Mouse (Mus musculus): ENCODE measurements around the gene Med21. TPM values are rescaled to one million over a fixed set of nuclear protein-coding genes. Genes with fewer than 3 reads are reported as not detected.

Gene Med21
- polyA plus RNA-seq, 1 experiment from 2014 or later = 135 TPM

- Histone ChIP-seq H3K4me2 (no peak overlapping the region), H3K4me3 (replicated peaks) (no peak overlapping the region), H3K4me1 (no peaks in the 10 kb centered on the region), H3K9ac (replicated peaks) (no peak overlapping the region), H3K27me3 (replicated peaks) (no peaks in the 10 kb centered on the region), H3K27ac (replicated peaks) (no peak overlapping the region), H3K36me3 (no peaks in the 10 kb centered on the region), H3K9me3 (replicated peaks) (no peaks in the 10 kb centered on the region)
- WGBS = 88% methylated on average over 7 of the region's 7 CpGs
- ATAC-seq (ENCODE audit: low FRiP score) = no peak
Measured at GRCm38 (mm10) chr6:146688010-146688409, 45.7 kb downstream of the Med21 start.

- H3K9ac ChIP-seq (replicated peaks) = no peak overlapping the region
- no peak overlapping the region for H3K4me2 ChIP-seq
- no peaks in the 10 kb centered on the region for H3K27me3 ChIP-seq (replicated peaks)
- WGBS = 72% methylated on average over 5 of the region's 5 CpGs
- H3K4me3 ChIP-seq (replicated peaks) = no peak overlapping the region
- H3K9me3 ChIP-seq (replicated peaks) = no peaks in the 10 kb centered on the region
- no peaks in the 10 kb centered on the region for H3K36me3 ChIP-seq
- H3K4me1 ChIP-seq = no peaks in the 10 kb centered on the region
- ATAC-seq (ENCODE audit: low FRiP score) = no peak
- no peak overlapping the region for H3K27ac ChIP-seq (replicated peaks)
Measured at GRCm38 (mm10) chr6:146688861-146689260, 46.5 kb downstream of the Med21 start.

- H3K9ac ChIP-seq (replicated peaks) = no peak overlapping the region
- no peak overlapping the region for H3K4me2 ChIP-seq
- no peak overlapping the region for H3K27ac ChIP-seq (replicated peaks)
- H3K27me3 ChIP-seq (replicated peaks) = no peaks in the 10 kb centered on the region
- WGBS = 40% methylated on average over 5 of the region's 5 CpGs
- ATAC-seq (ENCODE audit: low FRiP score) = no peak
- no peaks in the 10 kb centered on the region for H3K36me3 ChIP-seq
- no peaks in the 10 kb centered on the region for H3K9me3 ChIP-seq (replicated peaks)
- no peaks in the 10 kb centered on the region for H3K4me1 ChIP-seq
- H3K4me3 ChIP-seq (replicated peaks) = no peak overlapping the region
Measured at GRCm38 (mm10) chr6:146697767-146698166, 55.4 kb downstream of the Med21 start.

- ATAC-seq (ENCODE audit: low FRiP score) = no peak
- no peaks in the 10 kb centered on the region for H3K4me1 ChIP-seq
- H3K9ac ChIP-seq (replicated peaks) = no peak overlapping the region
- no peaks in the 10 kb centered on the region for H3K9me3 ChIP-seq (replicated peaks)
- no peaks in the 10 kb centered on the region for H3K36me3 ChIP-seq
- no peak overlapping the region for H3K4me3 ChIP-seq (replicated peaks)
- 91% methylated on average over 4 of the region's 4 CpGs for WGBS
- no peak overlapping the region for H3K27ac ChIP-seq (replicated peaks)
- H3K4me2 ChIP-seq = no peak overlapping the region
- no peaks in the 10 kb centered on the region for H3K27me3 ChIP-seq (replicated peaks)
Measured at GRCm38 (mm10) chr6:146698376-146698775, 56.0 kb downstream of the Med21 start.

Other genes starting within 250 kb of the Med21 start
- 9.0 and 13.2 TPM in 2 replicates for gene Itpr2, start 140.3 kb upstream of the Med21 start, polyA plus RNA-seq (2015; fragmentation: Nextera tagmentation; extraction: Ambion mirVana)
- gene Fgfr1op2, start 65.3 kb upstream of the Med21 start, polyA plus RNA-seq (2015; fragmentation: Nextera tagmentation; extraction: Ambion mirVana) = 39.8 and 57.3 TPM in 2 replicates
- 40.5 and 51.7 TPM in 2 replicates for gene Ints13, start 64.7 kb upstream of the Med21 start, polyA plus RNA-seq (2015; fragmentation: Nextera tagmentation; extraction: Ambion mirVana)
- 29.3 and 31.3 TPM in 2 replicates for gene Tm7sf3, start 277 bp downstream of the Med21 start, polyA plus RNA-seq (2015; fragmentation: Nextera tagmentation; extraction: Ambion mirVana)
- 12.1 and 13.2 TPM in 2 replicates for gene Stk38l, start 82.4 kb downstream of the Med21 start, polyA plus RNA-seq (2015; fragmentation: Nextera tagmentation; extraction: Ambion mirVana)
- 4.1 and 4.5 TPM in 2 replicates for gene Arntl2, start 153.5 kb downstream of the Med21 start, polyA plus RNA-seq (2015; fragmentation: Nextera tagmentation; extraction: Ambion mirVana)
- not detected in 2 replicates for gene Smco2, start 207.6 kb downstream of the Med21 start, polyA plus RNA-seq (2015; fragmentation: Nextera tagmentation; extraction: Ambion mirVana)
- gene Ppfibp1, start 245.9 kb downstream of the Med21 start, polyA plus RNA-seq (2015; fragmentation: Nextera tagmentation; extraction: Ambion mirVana) = 12.8 and 15.8 TPM in 2 replicates

Data from neural tube, embryonic 15.5 days (tissue).